12 mouse cellular contexts compared by ENCODE assay signal in the genomic region with DNA sequence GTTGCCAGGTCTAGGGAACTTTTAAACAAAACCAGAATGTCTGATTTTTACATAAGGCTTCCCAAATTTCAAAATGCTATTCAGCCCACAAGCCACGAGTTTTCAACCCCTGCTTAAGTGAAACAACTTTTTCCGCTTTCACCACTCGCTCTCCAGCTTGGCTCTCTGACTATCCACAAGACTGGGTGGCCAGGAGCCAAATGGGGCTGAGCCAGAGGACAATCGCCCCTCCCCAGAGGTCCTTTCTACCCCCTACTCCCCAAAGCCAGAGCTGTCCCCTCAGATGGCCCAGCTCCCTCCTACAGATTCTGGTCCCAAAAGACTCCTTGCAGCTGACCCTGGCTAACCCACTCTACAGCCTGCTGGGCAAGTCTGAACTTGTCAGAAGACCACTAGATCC. TPM values are rescaled to one million over a fixed set of nuclear protein-coding genes. Genes with fewer than 3 reads are reported as not detected.
A peak's percentile ranks its signal among the peaks of the same experiment; 100 is the strongest.
DNase-seq lines count a peak whose midpoint lies in the region; ATAC-seq and TF ChIP-seq lines count a peak whose summit lies in the region.
"Had no signal": no experiment of that assay in that cellular context is flagged by ENCODE, and none has a peak within 500 bp of the region (broad histone marks: within the 10 kb centered on the region; RNA-seq: fewer than 3 reads in every experiment).

No protein-coding gene starts in this region.

- intact Hi-C loops in gastrocnemius, adult 2 months (cut with DNase I), result no loop called here

- no peak overlapping the region for H3K4me3 ChIP-seq in lung, embryonic 14.5 days (ENCODE audit: low read depth, low read length)
- no peak overlapping the region for H3K4me3 ChIP-seq in lung, adult 2 months (replicated peaks; ENCODE audit: extremely low read depth, low read depth, low read length)
- H3K4me3 ChIP-seq in embryonic facial prominence, embryonic 14.5 days (ENCODE audit: low read depth, low read length), result no peak overlapping the region
- no peak overlapping the region for H3K4me3 ChIP-seq in gastrocnemius, adult 2 months
- no peak overlapping the region for H3K4me3 ChIP-seq in forebrain, embryonic 16.5 days (replicated peaks; ENCODE audit: low read length)
- H3K4me3 ChIP-seq: forebrain, embryonic 12.5 days; midbrain, embryonic 12.5 days had no signal

- ATAC-seq in lung, embryonic 14.5 days (ENCODE audit: insufficient read depth), result no peak
- no peak for ATAC-seq in embryonic facial prominence, embryonic 14.5 days (ENCODE audit: low read depth)
- no peak for ATAC-seq in forebrain, embryonic 16.5 days

- H3K9ac ChIP-seq in lung, embryonic 14.5 days, result no peak overlapping the region
- H3K9ac ChIP-seq in embryonic facial prominence, embryonic 14.5 days (ENCODE audit: low read depth, low read length), result no peak overlapping the region
- no peak overlapping the region for H3K9ac ChIP-seq in forebrain, embryonic 16.5 days (replicated peaks; ENCODE audit: low read depth, low read length)
- H3K9ac ChIP-seq: forebrain, embryonic 12.5 days; midbrain, embryonic 12.5 days had no signal

- peaks cover 8% of the 10 kb centered on the region; the same call in 1 of the 2 replicates for H3K27me3 ChIP-seq in lung, embryonic 14.5 days (ENCODE audit: insufficient read depth, low read length)
- no peaks in the 10 kb centered on the region; the same call in 1 of the 2 replicates for H3K27me3 ChIP-seq in embryonic facial prominence, embryonic 14.5 days (replicated peaks; ENCODE audit: control insufficient read depth, insufficient read depth, low read length)
- H3K27me3 ChIP-seq in forebrain, embryonic 16.5 days (replicated peaks; ENCODE audit: control insufficient read depth, insufficient read depth, low read length), result peaks cover 12% of the 10 kb centered on the region

- DNase-seq in lung, embryonic 14.5 days, result peak; percentile 83
- DNase-seq in lung, adult 2 months, result no peak
- DNase-seq in embryonic facial prominence, embryonic 14.5 days (ENCODE audit: low spot score), result peak; percentile 82
- DNase-seq in gastrocnemius, adult 2 months, result peak; percentile 66
- peak; percentile 76 for DNase-seq in heart, postnatal 4 days
- no peak for DNase-seq in thymus, postnatal 0 days (ENCODE audit: low spot score)
- DNase-seq in urinary bladder, postnatal 14 days (ENCODE audit: low spot score), result no peak
- DNase-seq: kidney, adult 18-20 months had no signal

- H3K4me1 ChIP-seq in lung, embryonic 14.5 days (ENCODE audit: insufficient read depth), result peaks cover 7% of the 10 kb centered on the region
- no peaks in the 10 kb centered on the region for H3K4me1 ChIP-seq in lung, adult 2 months (ENCODE audit: control insufficient read depth, insufficient read depth, low read length)
- H3K4me1 ChIP-seq in embryonic facial prominence, embryonic 14.5 days (ENCODE audit: control insufficient read depth, insufficient read depth, low read length), result peaks cover 20% of the 10 kb centered on the region
- peaks cover 17% of the 10 kb centered on the region for H3K4me1 ChIP-seq in forebrain, embryonic 16.5 days (replicated peaks; ENCODE audit: control insufficient read depth, insufficient read depth, low read length)

- no peaks in the 10 kb centered on the region for H3K9me3 ChIP-seq in lung, embryonic 14.5 days (ENCODE audit: low read depth, low read length)
- H3K9me3 ChIP-seq in embryonic facial prominence, embryonic 14.5 days (ENCODE audit: control insufficient read depth, low read length), result no peaks in the 10 kb centered on the region
- H3K9me3 ChIP-seq in forebrain, embryonic 16.5 days (ENCODE audit: control insufficient read depth, low read length), result no peaks in the 10 kb centered on the region
- H3K9me3 ChIP-seq: forebrain, embryonic 12.5 days; midbrain, embryonic 12.5 days had no signal

- no peak overlapping the region for H3K27ac ChIP-seq in lung, embryonic 14.5 days (ENCODE audit: low read depth)
- peak overlapping the region; percentile 71 for H3K27ac ChIP-seq in embryonic facial prominence, embryonic 14.5 days (replicated peaks; ENCODE audit: low read depth, low read length)
- peak overlapping the region; percentile 89 for H3K27ac ChIP-seq in gastrocnemius, adult 2 months
- H3K27ac ChIP-seq in forebrain, embryonic 16.5 days (ENCODE audit: low read length), result no peak overlapping the region
- H3K27ac ChIP-seq: forebrain, embryonic 12.5 days; midbrain, embryonic 12.5 days had no signal

- TF ChIP-seq POLR2A in lung, adult 2 months (IDR thresholded peaks at IDR 0.05; ENCODE audit: borderline replicate concordance, extremely low read depth, low read depth, low read length), result no peak

- no peaks in the 10 kb centered on the region for H3K36me3 ChIP-seq in lung, embryonic 14.5 days (ENCODE audit: insufficient read depth)
- H3K36me3 ChIP-seq in embryonic facial prominence, embryonic 14.5 days (ENCODE audit: control insufficient read depth, insufficient read depth, low read length), result peaks cover 8% of the 10 kb centered on the region
- H3K36me3 ChIP-seq in forebrain, embryonic 16.5 days (ENCODE audit: control insufficient read depth, insufficient read depth), result no peaks in the 10 kb centered on the region
- H3K36me3 ChIP-seq: forebrain, embryonic 12.5 days; midbrain, embryonic 12.5 days had no signal

- H3K4me2 ChIP-seq in lung, embryonic 14.5 days, result peak overlapping the region; percentile 68; the same call in 1 of the 2 replicates
- 0 out of 2 replicates have a peak overlapping the region, but pooled peaks have one; percentile 4 for H3K4me2 ChIP-seq in embryonic facial prominence, embryonic 14.5 days (ENCODE audit: low read depth, low read length)
- H3K4me2 ChIP-seq in forebrain, embryonic 16.5 days (ENCODE audit: low read length), result no peak overlapping the region
- H3K4me2 ChIP-seq: forebrain, embryonic 12.5 days; liver, embryonic 11.5 days; midbrain, embryonic 12.5 days had no signal

- 49% methylated on average over 4 of the region's 4 CpGs for WGBS in lung, embryonic 14.5 days
- 54% methylated on average over 4 of the region's 4 CpGs for WGBS in lung, adult 2 months
- 39% methylated on average over 4 of the region's 4 CpGs for WGBS in embryonic facial prominence, embryonic 14.5 days
- WGBS in forebrain, embryonic 16.5 days, result 61% methylated on average over 4 of the region's 4 CpGs

- TF ChIP-seq CTCF in lung, embryonic 14.5 days (IDR thresholded peaks at IDR 0.05; ENCODE audit: low read depth), result no peak
- no peak for TF ChIP-seq CTCF in lung, adult 2 months (IDR thresholded peaks at IDR 0.05; ENCODE audit: insufficient read depth, low read length)
- no peak for TF ChIP-seq CTCF in gastrocnemius, adult 2 months (IDR thresholded peaks at IDR 0.05)

RNA-seq across cellular contexts. Expression of gene Mmp2, which starts 1.1 kb away (rescaled TPM):
- polyA plus RNA-seq in lung, embryonic 14.5 days (2014; fragmentation: Nextera tagmentation; extraction: Ambion mirVana), result 268 and 283 TPM in 2 replicates
- polyA plus RNA-seq in lung, adult 2 months (2012; rRNA removed), result 114 and 115 TPM in 2 replicates
- 330 and 352 TPM in 2 replicates for polyA plus RNA-seq in embryonic facial prominence, embryonic 14.5 days (2014; fragmentation: Nextera tagmentation; extraction: Ambion mirVana)
- total RNA-seq in gastrocnemius, adult 2 months (2021), result 10 to 100 TPM; 35.5 to 75.4 TPM
- 100 to 1,000 TPM; 140 to 153 TPM for total RNA-seq in heart, postnatal 4 days (2021)
- 10.3 and 16.8 TPM in 2 replicates for polyA plus RNA-seq in forebrain, embryonic 16.5 days (2015; fragmentation: Nextera tagmentation; extraction: Ambion mirVana)
- 49.5 and 52.9 TPM in 2 replicates for polyA plus RNA-seq in thymus, postnatal 0 days (2015; fragmentation: Nextera tagmentation; extraction: Ambion mirVana)

RNA-seq across cellular contexts. Expression of gene Lpcat2, which starts 29.1 kb away (rescaled TPM):
- polyA plus RNA-seq in lung, embryonic 14.5 days (2014; fragmentation: Nextera tagmentation; extraction: Ambion mirVana), result 7.8 and 8.0 TPM in 2 replicates
- polyA plus RNA-seq in lung, adult 2 months (2012; rRNA removed), result 3.1 and 5.0 TPM in 2 replicates
- polyA plus RNA-seq in embryonic facial prominence, embryonic 14.5 days (2014; fragmentation: Nextera tagmentation; extraction: Ambion mirVana), result 10.2 and 14.1 TPM in 2 replicates
- under 1 TPM; 0.15 to 0.22 TPM for total RNA-seq in gastrocnemius, adult 2 months (2021)
- 1 to 10 TPM; 1.9 to 2.8 TPM for total RNA-seq in heart, postnatal 4 days (2021)
- polyA plus RNA-seq in forebrain, embryonic 16.5 days (2015; fragmentation: Nextera tagmentation; extraction: Ambion mirVana), result 5.5 and 7.3 TPM in 2 replicates
- polyA plus RNA-seq in thymus, postnatal 0 days (2015; fragmentation: Nextera tagmentation; extraction: Ambion mirVana), result 20.2 and 25.5 TPM in 2 replicates

Comparison
In these comparisons a context has a peak if more than half of its experiments do, and no peak if none do; other contexts are left out.
1. DNase-seq: peak in lung, embryonic 14.5 days (single experiment), embryonic facial prominence, embryonic 14.5 days (single experiment), gastrocnemius, adult 2 months (single experiment) and heart, postnatal 4 days (single experiment); none in lung, adult 2 months (single experiment), thymus, postnatal 0 days (single experiment) and urinary bladder, postnatal 14 days (single experiment).
2. H3K27ac ChIP-seq: peak in embryonic facial prominence, embryonic 14.5 days (single experiment) and gastrocnemius, adult 2 months (single experiment); none in lung, embryonic 14.5 days (single experiment) and forebrain, embryonic 16.5 days (single experiment).